Mouse (Mus musculus) embryonic facial prominence, embryonic 14.5 days (tissue): ENCODE measurements around the gene Ms4a4a. TPM values are rescaled to one million over a fixed set of nuclear protein-coding genes. Genes with fewer than 3 reads are reported as not detected.

Source experiments
- ATAC-seq: fragments of 200-750 bp; cut with Nextera tagmentation; 2 replicates; pipeline ENCODE4 v1.8.0; 2017; ENCODE audit warnings: low read depth, moderate number of reproducible peaks, moderate TSS enrichment
- DNase-seq: peaks from one replicate; pipeline ENCODE4 v3.0.0-alpha.2; 2015; ENCODE audit warnings: low spot score
- H3K27ac ChIP-seq: fragments of 300-500 bp; sonication (generic); replicated peaks from 2 replicates; pipeline ENCODE4 v1.5.1; 2014; ENCODE audit warnings: low read depth, mild to moderate bottlenecking, low read length, moderate library complexity
- H3K27me3 ChIP-seq: fragments of 300-500 bp; sonication (generic); replicated peaks from 2 replicates; pipeline ENCODE4 v1.6.1; 2014; ENCODE audit warnings: low read length; ENCODE audit not compliant: control insufficient read depth, insufficient read depth
- H3K36me3 ChIP-seq: fragments of 300-500 bp; sonication (generic); 2 replicates; pipeline ENCODE4 v1.6.1; 2014; ENCODE audit warnings: low read length, mixed read lengths; ENCODE audit not compliant: control insufficient read depth, insufficient read depth
- H3K4me1 ChIP-seq: fragments of 300-500 bp; sonication (generic); 2 replicates; pipeline ENCODE4 v1.6.1; 2014; ENCODE audit warnings: antibody characterized with exemption, low read length; ENCODE audit not compliant: control insufficient read depth, insufficient read depth
- H3K4me2 ChIP-seq: fragments of 300-500 bp; sonication (generic); 2 replicates; pipeline ENCODE4 v1.6.1; 2014; ENCODE audit warnings: low read depth, mild to moderate bottlenecking, low read length, moderate library complexity, mixed read lengths
- H3K4me3 ChIP-seq: fragments of 300-500 bp; sonication (generic); 2 replicates; pipeline ENCODE4 v1.5.1; 2014; ENCODE audit warnings: low read depth, mild to moderate bottlenecking, low read length
- H3K9ac ChIP-seq: fragments of 300-500 bp; sonication (generic); 2 replicates; pipeline ENCODE4 v1.6.1; 2014; ENCODE audit warnings: low read depth, mild to moderate bottlenecking, low read length, moderate library complexity, mixed read lengths
- H3K9me3 ChIP-seq: fragments of 300-500 bp; sonication (generic); 2 replicates; pipeline ENCODE4 v1.6.1; 2016; ENCODE audit warnings: low read length; ENCODE audit not compliant: control insufficient read depth
- WGBS: fragments of 180-500 bp; shearing (Covaris S2); extraction: QIAGEN DNeasy Blood & Tissue Kit; methylation state at CpG from one replicate; pipeline ENCODE4 v1.1.7; 2014; 5-methylcytosine and 5-hydroxymethylcytosine counted together
- polyA plus RNA-seq: library from polyadenylated mRNA; unstranded; fragments of >200 nt; fragmentation: Nextera tagmentation; extraction: Ambion mirVana; gene quantifications from 2 replicates; pipeline ENCODE4 v1.2.1, GENCODE M21; 2014

The Ms4a4a gene
- polyA plus RNA-seq, 1 experiment from 2014 or later: 7.1 TPM

DNA sequence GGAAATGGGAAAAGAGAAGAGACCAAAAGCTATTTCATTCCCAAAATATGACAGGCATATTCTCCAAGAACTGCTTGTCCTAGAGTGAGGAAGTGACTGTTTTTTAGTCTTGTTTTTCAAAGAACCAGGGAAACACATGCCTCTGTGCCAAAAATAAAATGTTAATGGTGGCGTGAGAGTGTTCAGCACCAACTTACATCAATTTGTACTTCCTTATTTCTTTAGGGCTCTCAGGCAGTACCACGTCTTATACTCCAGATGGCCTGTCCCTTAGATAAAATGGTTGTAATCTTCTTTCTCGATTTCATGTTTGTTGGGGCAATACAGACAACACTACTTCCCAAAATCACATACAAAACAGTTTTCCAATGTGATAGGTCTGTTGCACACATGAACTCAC lies 7.0 kb upstream of the Ms4a4a start:
- Histone ChIP-seq H3K4me2 (no peak overlapping the region), H3K36me3 (no peaks in the 10 kb centered on the region), H3K9ac (no peak overlapping the region), H3K27me3 (no peaks in the 10 kb centered on the region), H3K4me1 (no peaks in the 10 kb centered on the region), H3K9me3 (no peaks in the 10 kb centered on the region), H3K4me3 (no peak overlapping the region), H3K27ac (no peak overlapping the region)
- 75% methylated on average over 3 of the region's 3 CpGs for WGBS
- ATAC-seq (no peak), DNase-seq (no peak)

GRCm38 (mm10) chr19:11371181-11371580 lies 4.1 kb upstream of the Ms4a4a start:
- Histone ChIP-seq H3K9ac (no peak overlapping the region), H3K4me1 (no peaks in the 10 kb centered on the region), H3K27ac (no peak overlapping the region), H3K4me3 (no peak overlapping the region), H3K9me3 (no peaks in the 10 kb centered on the region), H3K4me2 (no peak overlapping the region), H3K27me3 (no peaks in the 10 kb centered on the region), H3K36me3 (no peaks in the 10 kb centered on the region)
- DNase-seq (no peak), ATAC-seq (no peak)

- H3K4me1 ChIP-seq: no peaks in the 10 kb centered on the region
- H3K4me3 ChIP-seq: no peak overlapping the region
- H3K4me2 ChIP-seq: no peak overlapping the region
- WGBS: 81% methylated on average over 2 of the region's 2 CpGs
- H3K27me3 ChIP-seq: no peaks in the 10 kb centered on the region
- no peak overlapping the region for H3K27ac ChIP-seq
- no peak for DNase-seq
- no peaks in the 10 kb centered on the region for H3K9me3 ChIP-seq
- no peak overlapping the region for H3K9ac ChIP-seq
- no peak for ATAC-seq
- H3K36me3 ChIP-seq: no peaks in the 10 kb centered on the region
Observed at GRCm38 (mm10) chr19:11376399-11376798, 1.1 kb downstream of the Ms4a4a start.

DNA sequence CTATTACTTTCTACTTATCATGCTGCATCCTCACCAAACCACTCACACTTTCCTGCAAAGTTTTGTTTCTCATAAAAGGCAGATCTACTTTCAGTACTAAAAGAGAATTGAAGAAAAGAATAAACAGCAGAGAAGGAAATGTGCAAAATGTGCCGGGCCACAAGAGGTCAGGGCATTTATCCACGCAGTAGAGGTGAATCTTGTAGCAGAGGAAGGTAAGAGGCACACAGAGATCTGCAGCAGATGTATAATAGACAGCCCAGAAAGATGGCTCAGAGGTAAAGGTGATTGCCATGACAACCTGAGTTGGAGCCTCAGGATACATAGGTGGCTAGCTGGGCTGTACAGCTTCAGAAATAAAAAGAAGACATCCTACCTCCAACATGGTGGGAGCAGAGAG lies 11.8 kb downstream of the Ms4a4a start:
- H3K27me3 ChIP-seq: no peaks in the 10 kb centered on the region
- H3K4me2 ChIP-seq: no peak overlapping the region
- H3K9me3 ChIP-seq: no peaks in the 10 kb centered on the region
- no peak overlapping the region for H3K27ac ChIP-seq
- H3K36me3 ChIP-seq: no peaks in the 10 kb centered on the region
- ATAC-seq (no peak), DNase-seq (no peak)
- no peak overlapping the region for H3K4me3 ChIP-seq
- no peaks in the 10 kb centered on the region for H3K4me1 ChIP-seq
- 71% methylated on average over 2 of the region's 2 CpGs for WGBS
- no peak overlapping the region for H3K9ac ChIP-seq

DNA sequence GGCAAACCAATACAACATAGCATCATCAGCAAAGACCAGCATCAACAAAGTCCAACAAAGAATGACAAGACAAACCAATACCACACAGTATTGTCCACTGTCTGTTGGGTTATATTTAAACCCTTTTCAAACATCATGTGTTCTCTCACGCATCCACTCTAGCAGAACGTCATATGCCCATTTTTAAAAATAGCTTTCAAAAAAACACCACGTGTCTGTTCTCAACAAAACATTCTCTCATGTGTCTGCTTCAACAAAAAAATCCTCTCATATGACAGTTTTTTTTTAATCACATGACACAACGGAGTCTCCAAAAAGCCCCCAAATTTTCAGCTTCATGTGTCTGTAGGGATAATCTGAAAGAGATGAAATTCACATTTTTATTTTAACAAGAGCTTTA lies 12.4 kb downstream of the Ms4a4a start:
- 75% methylated on average over 4 of the region's 4 CpGs for WGBS
- Histone ChIP-seq H3K36me3 (no peaks in the 10 kb centered on the region), H3K27ac (no peak overlapping the region), H3K27me3 (no peaks in the 10 kb centered on the region), H3K4me2 (no peak overlapping the region), H3K9me3 (no peaks in the 10 kb centered on the region), H3K4me3 (no peak overlapping the region), H3K4me1 (no peaks in the 10 kb centered on the region), H3K9ac (no peak overlapping the region)
- DNase-seq (no peak), ATAC-seq (no peak)

GRCm38 (mm10) chr19:11388949-11389348 lies 13.6 kb downstream of the Ms4a4a start:
- 68% methylated on average over 2 of the region's 2 CpGs for WGBS
- Histone ChIP-seq H3K4me3 (no peak overlapping the region), H3K9me3 (no peaks in the 10 kb centered on the region), H3K9ac (no peak overlapping the region), H3K36me3 (no peaks in the 10 kb centered on the region), H3K27me3 (no peaks in the 10 kb centered on the region), H3K4me1 (no peaks in the 10 kb centered on the region), H3K4me2 (no peak overlapping the region), H3K27ac (no peak overlapping the region)
- no peak for ATAC-seq
- DNase-seq: no peak

DNA sequence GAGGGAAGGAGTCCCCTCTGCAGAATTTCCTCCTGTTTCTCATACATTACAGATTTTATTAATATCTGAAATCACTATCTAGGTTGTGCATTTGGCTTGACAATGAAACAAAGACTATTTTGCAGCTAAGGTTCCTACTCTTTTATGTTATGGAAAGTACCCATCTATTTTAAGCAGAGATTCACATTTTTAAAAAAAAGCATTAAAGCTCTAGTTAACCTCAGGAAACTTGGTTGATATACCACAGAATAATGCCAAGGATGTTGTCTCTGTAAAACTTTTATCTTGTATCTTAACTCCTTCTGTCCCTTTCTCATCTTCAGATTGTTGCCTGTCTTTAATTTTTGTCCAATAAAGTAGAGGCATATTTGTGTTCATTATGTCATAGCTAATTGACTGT lies 20.4 kb downstream of the Ms4a4a start:
- Histone ChIP-seq H3K9me3 (no peaks in the 10 kb centered on the region), H3K9ac (no peak overlapping the region), H3K4me3 (no peak overlapping the region), H3K4me1 (no peaks in the 10 kb centered on the region), H3K4me2 (no peak overlapping the region), H3K36me3 (no peaks in the 10 kb centered on the region), H3K27ac (no peak overlapping the region), H3K27me3 (no peaks in the 10 kb centered on the region)
- DNase-seq (no peak), ATAC-seq (no peak)

- ATAC-seq: no peak
- Histone ChIP-seq H3K4me1 (no peaks in the 10 kb centered on the region), H3K36me3 (no peaks in the 10 kb centered on the region), H3K9ac (no peak within 1 kb of the TSS), H3K4me3 (no peak within 1 kb of the TSS), H3K4me2 (no peak within 1 kb of the TSS), H3K9me3 (no peaks in the 10 kb centered on the region), H3K27me3 (no peaks in the 10 kb centered on the region), H3K27ac (no peak within 1 kb of the TSS)
- DNase-seq: no peak
- WGBS: 91% methylated on average over 3 of the region's 3 CpGs
Observed at GRCm38 (mm10) chr19:11404527-11404926, 29.2 kb downstream of the Ms4a4a start, which contains the start of gene Ms4a4c. Gene Ms4a4c (plus strand): TSS chr19:11404770.

- Histone ChIP-seq H3K4me2 (no peak overlapping the region), H3K27ac (no peak overlapping the region), H3K36me3 (no peaks in the 10 kb centered on the region), H3K9me3 (no peaks in the 10 kb centered on the region), H3K27me3 (no peaks in the 10 kb centered on the region), H3K4me1 (no peaks in the 10 kb centered on the region), H3K9ac (no peak overlapping the region), H3K4me3 (no peak overlapping the region)
- DNase-seq: no peak
- no peak for ATAC-seq
Observed at GRCm38 (mm10) chr19:11407428-11407827, 32.1 kb downstream of the Ms4a4a start.
